Mouse (Mus musculus) C2C12 (cell line): ENCODE measurements around the gene Lcmt1. TPM values are rescaled to one million over a fixed set of nuclear protein-coding genes. Genes with fewer than 3 reads are reported as not detected.

Experiments used
- H3K27me3 ChIP-seq: one replicate; pipeline ENCODE4 v1.6.1; 2011; ENCODE audit not compliant: control insufficient read depth, insufficient read depth, insufficient read length
- H3K36me3 ChIP-seq: one replicate; pipeline ENCODE4 v1.6.1; 2011; ENCODE audit not compliant: control insufficient read depth, insufficient read depth
- H3K4me3 ChIP-seq: one replicate; pipeline ENCODE4 v1.5.1; 2011; ENCODE audit warnings: mild to moderate bottlenecking, control low read depth; ENCODE audit not compliant: poor library complexity, insufficient read depth, severe bottlenecking
- H3K79me2 ChIP-seq: one replicate; pipeline ENCODE4 v1.6.1; 2011; ENCODE audit not compliant: control insufficient read depth, insufficient read depth
- H3K79me3 ChIP-seq: one replicate; pipeline ENCODE4 v1.6.1; 2011; ENCODE audit warnings: low read depth, control low read depth
- H3ac ChIP-seq: one replicate; pipeline ENCODE3; 2011; ENCODE audit warnings: low read depth; ENCODE audit not compliant: control insufficient read depth, insufficient read length
- CEBPB ChIP-seq: IDR thresholded peaks from one replicate; pipeline ENCODE4 v1.6.1; 2011; ENCODE audit warnings: low read depth, mild to moderate bottlenecking, control low read depth, moderate library complexity
- CTCF ChIP-seq: IDR thresholded peaks from one replicate; pipeline ENCODE4 v1.5.1; 2011; ENCODE audit not compliant: control insufficient read depth, insufficient read depth, insufficient read length
- FOSL1 ChIP-seq: IDR thresholded peaks from one replicate; pipeline ENCODE4 v1.8.0; 2011; ENCODE audit warnings: mild to moderate bottlenecking, low read length; ENCODE audit not compliant: poor library complexity, insufficient read depth, severe bottlenecking
- MAX ChIP-seq: IDR thresholded peaks from one replicate; pipeline ENCODE4 v1.6.1; 2011; ENCODE audit warnings: mild to moderate bottlenecking, control low read depth
- MYOD1 ChIP-seq: IDR thresholded peaks from one replicate; pipeline ENCODE4 v1.6.1; 2011; ENCODE audit warnings: low read depth; ENCODE audit not compliant: control insufficient read depth, insufficient read length
- MYOG ChIP-seq: IDR thresholded peaks from one replicate; pipeline ENCODE4 v1.6.1; 2011; ENCODE audit not compliant: control insufficient read depth, insufficient read length; ENCODE audit errors: extremely low read depth
- USF1 ChIP-seq: IDR thresholded peaks from one replicate; pipeline ENCODE4 v1.6.1; 2011; ENCODE audit warnings: low read depth, mild to moderate bottlenecking, control low read depth, moderate library complexity
- polyA plus RNA-seq: library from polyadenylated mRNA; unstranded; fragments of >200 nt; fragmentation: generic; extraction: Trizol; gene quantifications from one replicate; pipeline ENCODE4 v1.2.1, GENCODE M21; 2012; ENCODE audit warnings: missing spikeins

Gene Lcmt1
- polyA plus RNA-seq, 1 experiment, result 29.5 TPM

DNA sequence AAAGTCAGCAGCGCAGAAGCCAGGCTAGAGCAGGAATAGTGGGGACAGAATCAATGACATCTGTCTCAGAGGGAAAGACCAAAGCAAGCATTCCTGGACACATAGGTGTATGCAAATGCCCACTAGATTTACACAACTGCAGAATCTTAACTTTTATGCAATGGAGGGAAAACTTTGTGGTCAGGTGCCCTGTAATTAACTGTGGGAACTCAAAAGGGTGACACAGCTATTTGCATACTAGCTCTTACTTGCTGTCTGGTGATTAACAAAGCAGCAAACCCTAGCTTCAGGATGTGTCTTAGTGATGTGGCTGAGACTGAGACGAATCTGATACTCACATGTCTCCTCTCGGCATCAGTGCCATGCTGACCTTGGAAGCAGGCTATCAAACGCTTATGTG is 42.7 kb upstream of the Lcmt1 start:
- H3K79me2 ChIP-seq, result no peaks in the 10 kb centered on the region
- no peaks in the 10 kb centered on the region for H3K27me3 ChIP-seq
- H3K36me3 ChIP-seq, result peaks cover 23% of the 10 kb centered on the region
- no peak overlapping the region for H3ac ChIP-seq
- H3K79me3 ChIP-seq, result no peaks in the 10 kb centered on the region
- no peak overlapping the region for H3K4me3 ChIP-seq
- TF ChIP-seq MAX (no peak), USF1 (no peak), FOSL1 (no peak), CTCF (no peak), CEBPB (no peak), MYOD1 (no peak), MYOG (no peak)

DNA sequence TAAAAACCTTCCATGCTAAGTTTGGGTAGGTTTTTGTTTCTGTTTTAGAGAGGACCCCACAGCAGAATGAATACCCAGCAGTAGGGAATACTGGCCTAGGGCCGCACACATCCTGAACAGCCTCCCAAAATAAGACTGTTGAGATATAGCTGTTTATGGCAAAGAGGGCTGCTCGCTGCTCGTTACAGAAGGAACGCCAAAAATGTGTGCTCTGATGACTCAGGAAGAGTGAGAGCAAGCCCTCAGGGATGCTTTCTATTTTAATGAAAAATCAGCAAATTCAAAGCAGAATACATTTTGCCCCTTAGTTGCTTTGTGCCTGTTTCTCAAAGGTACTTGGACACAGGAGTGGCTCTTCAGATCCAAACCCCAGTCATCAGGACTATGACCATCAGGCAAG is 41.7 kb upstream of the Lcmt1 start:
- Histone ChIP-seq H3K4me3 (no peak overlapping the region), H3ac (no peak overlapping the region), H3K36me3 (peaks cover 22% of the 10 kb centered on the region), H3K79me3 (no peaks in the 10 kb centered on the region), H3K79me2 (no peaks in the 10 kb centered on the region), H3K27me3 (no peaks in the 10 kb centered on the region)
- TF ChIP-seq CEBPB, result no peak
- TF ChIP-seq CTCF, result no peak
- TF ChIP-seq USF1, result no peak
- TF ChIP-seq MYOD1, result no peak
- TF ChIP-seq MYOG, result no peak
- TF ChIP-seq FOSL1, result no peak
- no peak for TF ChIP-seq MAX

DNA sequence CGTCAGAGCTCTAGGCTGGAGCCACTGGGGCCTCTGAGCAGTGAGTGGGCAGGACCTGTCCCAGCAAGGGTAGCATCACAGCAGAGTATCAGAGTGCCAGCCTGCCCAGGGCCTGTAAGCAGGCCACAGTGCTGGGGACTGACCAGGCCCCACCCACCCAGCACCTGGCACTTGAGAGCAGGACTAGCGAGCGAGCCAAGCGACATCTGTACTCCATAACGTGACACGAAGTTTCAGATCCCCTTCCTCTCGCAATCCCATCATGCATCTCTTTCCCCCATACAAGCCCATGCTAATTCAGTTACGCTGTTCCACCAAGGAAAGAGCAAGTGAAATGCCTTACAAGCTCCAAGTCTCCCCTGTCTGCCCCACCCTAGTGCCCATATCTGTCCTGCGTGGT is 39.1 kb upstream of the Lcmt1 start:
- Histone ChIP-seq H3K4me3 (no peak overlapping the region), H3K27me3 (no peaks in the 10 kb centered on the region), H3ac (no peak overlapping the region), H3K79me2 (peaks cover 7% of the 10 kb centered on the region), H3K79me3 (no peaks in the 10 kb centered on the region), H3K36me3 (peaks cover 16% of the 10 kb centered on the region)
- TF ChIP-seq CTCF (no peak), FOSL1 (no peak)

DNA sequence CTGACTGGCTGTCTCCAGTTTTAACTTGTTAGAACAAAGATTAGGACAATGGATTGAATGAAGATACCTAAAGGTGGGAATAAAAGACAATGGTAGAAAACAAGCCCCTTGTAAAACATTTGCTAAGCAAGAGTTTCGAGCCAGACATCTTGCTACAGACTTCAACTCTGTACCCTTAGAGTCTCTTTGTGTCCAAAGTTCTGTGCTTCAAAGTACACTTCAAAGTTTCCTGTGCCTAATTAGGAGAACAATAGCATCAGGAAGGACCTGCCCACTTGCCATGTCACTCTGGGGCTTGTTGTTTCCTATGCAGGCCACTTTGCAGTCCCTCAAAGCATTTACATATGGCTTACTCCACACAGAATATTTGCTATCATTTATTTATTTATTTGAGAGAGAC is 33.3 kb upstream of the Lcmt1 start:
- Histone ChIP-seq H3K27me3 (no peaks in the 10 kb centered on the region), H3K79me3 (peaks cover 17% of the 10 kb centered on the region), H3K4me3 (no peak overlapping the region), H3K79me2 (peaks cover 48% of the 10 kb centered on the region), H3ac (no peak overlapping the region), H3K36me3 (no peaks in the 10 kb centered on the region)
- TF ChIP-seq MYOD1 (no peak), MAX (no peak), FOSL1 (no peak)

DNA sequence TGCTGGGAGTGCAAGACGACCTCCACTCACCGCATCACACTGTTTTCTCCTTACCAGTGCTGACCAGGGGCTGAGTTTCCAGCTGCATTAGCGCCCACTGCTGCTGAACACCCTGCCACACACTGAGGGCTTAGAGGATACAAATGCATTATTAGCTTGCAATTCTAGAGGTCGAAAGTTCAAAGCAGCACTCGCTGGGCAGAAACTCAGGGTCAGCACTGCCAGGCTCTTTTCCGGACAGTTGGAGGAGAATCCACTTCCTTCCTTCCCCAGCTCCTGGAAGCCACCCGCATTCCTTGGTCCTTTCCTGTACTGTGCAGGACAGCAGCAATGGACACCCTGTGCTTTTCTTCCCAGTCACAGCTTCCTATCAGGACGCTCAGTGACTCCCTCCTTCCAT is 31.2 kb upstream of the Lcmt1 start:
- Histone ChIP-seq H3K27me3 (no peaks in the 10 kb centered on the region), H3K4me3 (no peak overlapping the region)
- TF ChIP-seq USF1 (no peak), MYOD1 (no peak), MYOG (no peak), CTCF (no peak), FOSL1 (no peak), CEBPB (no peak), MAX (no peak)

DNA sequence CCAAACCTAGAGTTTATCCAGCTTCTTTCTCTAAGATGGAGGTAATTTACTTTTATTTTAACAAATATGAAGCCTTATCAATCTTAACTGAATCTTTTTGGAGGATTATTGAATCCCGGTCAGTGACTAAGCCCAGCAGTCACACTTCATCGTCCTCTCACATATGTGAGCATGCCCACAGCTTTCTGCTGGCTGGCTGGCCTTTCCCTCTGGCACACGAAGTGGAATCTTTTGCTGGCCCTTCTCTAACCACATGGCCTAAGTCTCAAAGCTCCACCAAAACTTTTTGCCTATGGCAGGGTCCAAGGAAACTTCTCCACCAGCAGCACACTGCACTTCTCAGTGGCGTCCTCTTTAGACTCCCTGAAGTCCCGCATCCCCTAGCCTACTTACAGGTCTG is 27.7 kb upstream of the Lcmt1 start:
- peaks cover 27% of the 10 kb centered on the region for H3K79me3 ChIP-seq
- H3K4me3 ChIP-seq, result no peak overlapping the region
- no peak overlapping the region for H3ac ChIP-seq
- peaks cover 92% of the 10 kb centered on the region for H3K79me2 ChIP-seq
- H3K36me3 ChIP-seq, result no peaks in the 10 kb centered on the region
- TF ChIP-seq CEBPB, result no peak
- no peak for TF ChIP-seq MAX
- TF ChIP-seq USF1, result no peak
- TF ChIP-seq CTCF, result no peak
- TF ChIP-seq FOSL1, result no peak
- no peak for TF ChIP-seq MYOD1
- no peak for TF ChIP-seq MYOG
- no peaks in the 10 kb centered on the region for H3K27me3 ChIP-seq

More for the DNA sequence above, 31.2 kb upstream of the Lcmt1 start:
- no peak overlapping the region for H3ac ChIP-seq
- no peaks in the 10 kb centered on the region for H3K36me3 ChIP-seq
- H3K79me3 ChIP-seq, result peaks cover 22% of the 10 kb centered on the region
- peaks cover 60% of the 10 kb centered on the region for H3K79me2 ChIP-seq
